Mouse (Mus musculus): ENCODE measurements around the gene Phtf2.

DNA sequence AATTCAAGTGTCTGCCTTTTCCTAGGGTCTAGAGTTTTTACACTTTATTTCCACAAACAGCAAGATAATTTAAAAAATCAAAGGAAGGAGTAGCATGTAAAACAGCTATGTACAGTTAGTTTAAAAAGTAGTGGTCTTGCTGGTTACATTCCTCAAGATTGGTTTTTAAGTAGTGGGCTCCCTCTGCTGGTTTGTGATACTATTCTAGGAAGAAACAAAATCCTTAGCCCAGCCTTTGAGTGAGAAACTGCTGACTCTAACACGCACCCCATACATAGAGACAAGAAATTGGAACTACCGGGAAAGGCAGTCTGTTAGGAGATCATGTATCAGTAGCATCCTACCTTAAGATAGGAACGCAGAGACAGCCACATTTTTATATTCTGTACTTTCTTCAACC lies 108.6 kb downstream of the Phtf2 start:
- TF ChIP-seq CTCF (conservative IDR thresholded peaks at IDR 0.05; ENCODE audit: low read length) (peak; percentile 31), NANOG (IDR thresholded peaks at IDR 0.05; ENCODE audit: borderline replicate concordance, low read length) (no peak), POU5F1 (IDR thresholded peaks at IDR 0.05; ENCODE audit: borderline replicate concordance, low read length) (no peak)

Data from E14TG2a.4 (cell line).